Mouse (Mus musculus) brain, adult 10 weeks (tissue): Measurements from ENCODE around the gene C130026I21Rik. TPM values are rescaled to one million over a fixed set of nuclear protein-coding genes. Genes with fewer than 3 reads are reported as not detected.

ENCODE experiments used
- polyA plus RNA-seq: library from polyadenylated mRNA; stranded (reverse); fragments of 350-450 nt; fragmentation: Illumina TruSeq; extraction: RNeasy Lipid Tissue Mini Kit (QIAGEN cat#74804); gene quantifications from one replicate; pipeline ENCODE4 v1.2.3, GENCODE M21; 2015; ENCODE audit warnings: low read depth, low replicate concordance

The C130026I21Rik gene
- polyA plus RNA-seq = not detected

GRCm38 (mm10) chr1:85270466-85270865 lies at the start of gene C130026I21Rik:
Gene C130026I21Rik, minus strand, starts transcription at chr1:85270566.

GRCm38 (mm10) chr1:85109753-85110152 lies 160.6 kb downstream of the C130026I21Rik start, which contains the start of gene A530032D15Rik:
Gene A530032D15Rik, minus strand, starts transcription at chr1:85109853.

GRCm38 (mm10) chr1:85099864-85100263 lies 170.5 kb downstream of the C130026I21Rik start, which contains the start of gene Gm10553:
Gene Gm10553, plus strand, starts transcription at chr1:85100164.

Other genes with a start within 250 kb of the C130026I21Rik start
- gene Gm10553, start 170.4 kb downstream of the C130026I21Rik start, polyA plus RNA-seq = not detected
- not detected for gene A530032D15Rik, start 160.7 kb downstream of the C130026I21Rik start, polyA plus RNA-seq